Mouse (Mus musculus) kidney, embryonic 14.5 days (tissue): ENCODE results near the gene Ift46. TPM values are rescaled to one million over a fixed set of nuclear protein-coding genes. Genes with fewer than 3 reads are reported as not detected.

Experiments used
- ATAC-seq: fragments of 200-750 bp; cut with Nextera tagmentation; 2 replicates; pipeline ENCODE4 v1.8.0; 2017; ENCODE audit warnings: moderate number of reproducible peaks, mild to moderate bottlenecking, moderate TSS enrichment, moderate library complexity; ENCODE audit not compliant: low FRiP score, low TSS enrichment
- H3K27ac ChIP-seq: fragments of 300-500 bp; sonication (generic); 2 replicates; pipeline ENCODE4 v1.5.1; 2014; ENCODE audit warnings: low read depth, mild to moderate bottlenecking, low read length, moderate library complexity, mixed read lengths
- H3K27me3 ChIP-seq: fragments of 300-500 bp; sonication (generic); 2 replicates; pipeline ENCODE4 v1.6.1; 2014; ENCODE audit warnings: mild to moderate bottlenecking, low read length; ENCODE audit not compliant: control insufficient read depth, insufficient read depth
- H3K36me3 ChIP-seq: fragments of 300-500 bp; sonication (generic); 2 replicates; pipeline ENCODE4 v1.6.1; 2014; ENCODE audit warnings: low read length, mixed read lengths; ENCODE audit not compliant: control insufficient read depth, insufficient read depth
- H3K4me1 ChIP-seq: fragments of 300-500 bp; sonication (generic); 2 replicates; pipeline ENCODE4 v1.6.1; 2014; ENCODE audit warnings: low read length, mixed read lengths; ENCODE audit not compliant: control insufficient read depth, insufficient read depth
- H3K4me2 ChIP-seq: fragments of 300-500 bp; sonication (generic); replicated peaks from 2 replicates; pipeline ENCODE4 v1.6.1; 2014; ENCODE audit warnings: low read depth, mild to moderate bottlenecking, low read length
- H3K4me3 ChIP-seq: fragments of 300-500 bp; sonication (generic); 2 replicates; pipeline ENCODE4 v1.5.1; 2014; ENCODE audit warnings: mild to moderate bottlenecking, low read length
- H3K9ac ChIP-seq: fragments of 300-500 bp; sonication (generic); 2 replicates; pipeline ENCODE4 v1.6.1; 2014; ENCODE audit warnings: low read depth, mild to moderate bottlenecking, low read length, moderate library complexity
- H3K9me3 ChIP-seq: fragments of 300-500 bp; sonication (generic); 2 replicates; pipeline ENCODE4 v1.6.1; 2016; ENCODE audit warnings: low read length; ENCODE audit not compliant: control insufficient read depth
- WGBS: fragments of 180-500 bp; shearing (Covaris S2); extraction: QIAGEN DNeasy Blood & Tissue Kit; methylation state at CpG from one replicate; pipeline ENCODE4 v1.1.7; 2014; 5-methylcytosine and 5-hydroxymethylcytosine counted together
- polyA plus RNA-seq: library from polyadenylated mRNA; unstranded; fragments of >200 nt; fragmentation: Nextera tagmentation; extraction: Ambion mirVana; gene quantifications from 2 replicates; pipeline ENCODE4 v1.2.1, GENCODE M21; 2014

Ift46 gene
- polyA plus RNA-seq, 1 experiment from 2014 or later, result 122 TPM

DNA sequence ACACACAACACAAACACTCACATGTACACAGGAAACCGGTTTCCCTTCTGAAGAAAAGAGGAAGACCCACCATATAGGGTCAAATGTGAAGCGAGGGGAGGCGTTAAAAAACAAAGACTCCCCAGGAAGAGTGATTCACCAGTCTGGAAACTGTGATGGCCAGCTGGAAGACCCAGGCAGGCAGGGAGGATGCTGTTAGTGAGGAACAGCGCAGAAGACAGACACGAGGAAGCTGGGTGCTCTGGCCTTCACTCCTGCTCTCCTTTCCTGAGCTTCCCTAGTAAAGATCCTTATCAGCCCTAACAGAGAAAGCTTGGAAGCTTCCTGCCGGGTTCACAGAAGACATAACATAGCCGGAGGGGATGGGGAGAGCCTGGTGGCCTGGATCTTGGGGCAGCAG lies 44.7 kb upstream of the Ift46 start:
- ATAC-seq, result no peak
- 37% methylated on average over 7 of the region's 7 CpGs for WGBS
- peaks cover 29% of the 10 kb centered on the region for H3K4me1 ChIP-seq

DNA sequence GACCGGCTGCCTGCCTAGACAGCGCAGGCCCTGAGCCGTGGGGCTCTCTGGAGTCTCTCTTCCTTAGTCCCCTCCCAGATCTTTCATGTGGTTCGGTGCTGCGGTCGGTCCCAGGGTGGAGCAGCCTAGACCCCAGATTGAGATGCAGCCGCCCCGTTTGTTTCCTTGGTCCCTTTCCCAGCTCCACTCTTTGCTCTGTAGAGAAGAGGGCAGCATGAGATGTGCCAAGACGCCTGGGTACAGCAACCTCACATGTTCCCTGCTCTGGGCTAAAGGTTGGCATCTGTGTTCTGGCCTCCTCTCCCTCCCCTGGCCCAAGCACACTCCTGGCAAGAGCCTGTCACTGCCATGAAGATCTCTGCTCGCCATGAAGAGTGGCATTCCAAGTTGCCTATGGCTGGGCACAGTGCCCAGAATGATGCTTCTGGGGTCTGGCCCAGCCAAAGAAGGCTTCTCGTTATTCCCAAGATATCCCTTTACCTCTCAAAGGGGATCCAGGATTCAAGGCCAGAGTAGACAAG lies 44.1 kb upstream of the Ift46 start:
- Histone ChIP-seq H3K27ac (peak overlapping the region; percentile 69; the same call in 1 of the 2 replicates), H3K27me3 (no peaks in the 10 kb centered on the region), H3K36me3 (peaks cover 10% of the 10 kb centered on the region; the same call in 1 of the 2 replicates), H3K9ac (no peak overlapping the region), H3K4me2 (no peak overlapping the region), H3K4me3 (no peak overlapping the region), H3K4me1 (peaks cover 30% of the 10 kb centered on the region), H3K9me3 (no peaks in the 10 kb centered on the region)
- 70% methylated on average over 11 of the region's 11 CpGs for WGBS
- ATAC-seq, result no peak

More for the DNA sequence above, 44.7 kb upstream of the Ift46 start:
- H3K27ac ChIP-seq, result peak overlapping the region; percentile 69; the same call in 1 of the 2 replicates
- H3K4me2 ChIP-seq, result no peak overlapping the region
- no peak overlapping the region for H3K9ac ChIP-seq
- peaks cover 12% of the 10 kb centered on the region for H3K36me3 ChIP-seq
- H3K27me3 ChIP-seq, result no peaks in the 10 kb centered on the region
- no peak overlapping the region for H3K4me3 ChIP-seq
- H3K9me3 ChIP-seq, result no peaks in the 10 kb centered on the region

DNA sequence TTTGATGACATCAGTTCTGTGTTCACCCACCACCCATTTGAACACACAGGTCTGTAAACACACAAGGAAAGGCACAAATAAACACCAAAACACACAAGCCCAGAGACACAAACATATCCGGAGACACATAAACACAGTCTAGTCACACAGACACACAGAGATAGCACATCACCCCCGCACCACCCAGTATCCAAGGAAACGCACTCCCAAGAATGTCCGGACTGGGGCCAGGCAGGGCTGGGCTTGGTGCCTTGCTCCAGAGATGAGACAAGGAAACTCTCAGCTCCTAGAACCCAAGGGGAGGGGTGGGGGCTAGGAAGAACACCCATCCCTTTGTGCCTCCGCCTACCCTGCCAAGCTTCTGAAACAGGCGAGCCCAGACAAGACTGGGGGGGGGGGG lies 43.5 kb upstream of the Ift46 start:
- WGBS, result 80% methylated on average over 6 of the region's 6 CpGs
- Histone ChIP-seq H3K27ac (no peak overlapping the region), H3K36me3 (peaks cover 10% of the 10 kb centered on the region; the same call in 1 of the 2 replicates), H3K4me2 (no peak overlapping the region), H3K9me3 (no peaks in the 10 kb centered on the region), H3K9ac (no peak overlapping the region), H3K4me1 (peaks cover 30% of the 10 kb centered on the region), H3K27me3 (no peaks in the 10 kb centered on the region), H3K4me3 (no peak overlapping the region)
- ATAC-seq, result no peak

DNA sequence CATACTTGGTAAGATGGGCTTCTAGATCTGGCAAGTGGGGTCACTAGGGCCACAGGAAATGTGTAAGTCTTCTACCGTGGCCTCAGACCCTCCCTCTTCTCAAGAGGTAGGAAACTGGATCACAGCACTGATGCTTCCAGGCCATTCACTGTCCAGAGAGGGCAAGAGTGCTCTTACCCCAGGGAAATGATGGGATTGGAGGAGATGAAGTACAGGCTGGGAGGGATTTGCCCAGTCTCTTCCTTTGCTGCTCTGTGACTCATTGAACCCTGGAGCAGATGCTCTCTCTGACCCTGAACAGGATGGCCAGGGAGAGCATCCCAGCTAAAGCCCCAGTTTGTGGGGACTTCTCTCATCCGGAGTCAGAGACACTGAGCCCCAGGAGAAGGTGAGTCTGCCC lies 43.0 kb upstream of the Ift46 start:
- Histone ChIP-seq H3K36me3 (peaks cover 10% of the 10 kb centered on the region; the same call in 1 of the 2 replicates), H3K27ac (no peak overlapping the region), H3K4me1 (peaks cover 30% of the 10 kb centered on the region), H3K4me3 (no peak overlapping the region), H3K4me2 (no peak overlapping the region), H3K27me3 (no peaks in the 10 kb centered on the region), H3K9ac (no peak overlapping the region), H3K9me3 (no peaks in the 10 kb centered on the region)
- WGBS, result 43% methylated on average over 2 of the region's 2 CpGs
- no peak for ATAC-seq

DNA sequence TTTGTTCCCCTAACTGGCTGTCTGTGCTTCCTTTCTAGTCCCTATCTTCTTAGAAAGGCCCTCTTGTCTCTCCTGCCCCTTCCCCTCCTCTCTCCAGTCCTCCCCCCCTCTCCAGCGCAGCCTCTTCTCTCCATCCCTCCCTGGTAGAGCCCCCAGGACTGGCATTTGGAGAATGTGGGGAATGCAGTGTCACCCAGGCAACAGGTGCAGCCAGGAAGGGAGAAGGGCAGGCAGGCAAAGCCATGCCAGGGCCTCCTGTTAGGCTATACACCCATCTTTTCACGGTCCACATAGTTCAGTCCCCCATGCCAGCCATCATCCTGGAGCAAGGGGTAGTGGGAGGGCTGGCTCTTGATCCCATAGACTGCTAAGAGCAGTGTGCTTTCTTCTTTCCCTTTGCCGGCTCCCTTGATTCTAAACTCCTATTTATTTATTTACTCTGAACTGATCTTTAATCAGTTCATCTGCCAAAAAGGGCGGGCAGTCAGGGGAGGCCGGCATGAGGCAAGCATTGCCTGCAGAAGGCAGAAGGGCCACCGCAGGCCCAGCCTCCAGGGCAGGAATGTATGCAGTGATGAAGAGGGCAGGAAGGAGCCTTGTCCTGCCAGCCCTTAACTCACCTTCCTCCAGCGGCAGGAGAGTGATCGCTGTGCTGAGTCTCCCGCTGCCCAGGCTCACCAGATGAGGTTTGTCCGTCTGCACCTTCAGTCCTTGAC lies 41.1 kb upstream of the Ift46 start:
- WGBS, result 37% methylated on average over 10 of the region's 10 CpGs

DNA sequence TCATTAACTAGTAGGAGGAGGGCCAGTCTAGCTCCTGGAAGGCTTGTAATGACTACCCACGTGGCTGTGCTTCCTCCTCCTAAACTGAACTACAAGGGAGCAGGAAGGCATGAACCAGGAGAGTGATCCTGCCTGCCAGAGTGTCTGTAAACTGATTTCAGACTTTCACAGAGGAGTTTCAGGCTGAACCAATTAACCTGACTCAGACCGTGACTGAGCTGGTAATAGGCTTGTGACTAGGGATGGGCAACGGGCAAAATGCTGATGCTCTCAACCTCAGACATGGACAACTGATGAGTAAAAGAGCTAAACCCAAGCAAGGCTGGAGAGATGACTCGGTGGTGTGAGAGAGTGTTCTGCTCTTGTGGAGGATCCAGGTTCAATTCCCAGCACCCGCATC lies 40.3 kb upstream of the Ift46 start:
- Histone ChIP-seq H3K27ac (no peak overlapping the region), H3K9me3 (no peaks in the 10 kb centered on the region), H3K36me3 (peaks cover 10% of the 10 kb centered on the region; the same call in 1 of the 2 replicates), H3K4me2 (no peak overlapping the region), H3K27me3 (no peaks in the 10 kb centered on the region), H3K4me3 (no peak overlapping the region), H3K9ac (no peak overlapping the region), H3K4me1 (peaks cover 20% of the 10 kb centered on the region)
- ATAC-seq, result no peak
- WGBS, result 57% methylated on average over 5 of the region's 5 CpGs

More for the DNA sequence above, 41.1 kb upstream of the Ift46 start:
- Histone ChIP-seq H3K27me3 (no peaks in the 10 kb centered on the region), H3K4me2 (no peak overlapping the region), H3K36me3 (peaks cover 10% of the 10 kb centered on the region; the same call in 1 of the 2 replicates), H3K4me1 (peaks cover 20% of the 10 kb centered on the region), H3K9ac (no peak overlapping the region), H3K27ac (no peak overlapping the region; the same call in 1 of the 2 replicates), H3K9me3 (no peaks in the 10 kb centered on the region), H3K4me3 (no peak overlapping the region)
- peak; percentile 37; the same call in 1 of the 2 replicates for ATAC-seq

DNA sequence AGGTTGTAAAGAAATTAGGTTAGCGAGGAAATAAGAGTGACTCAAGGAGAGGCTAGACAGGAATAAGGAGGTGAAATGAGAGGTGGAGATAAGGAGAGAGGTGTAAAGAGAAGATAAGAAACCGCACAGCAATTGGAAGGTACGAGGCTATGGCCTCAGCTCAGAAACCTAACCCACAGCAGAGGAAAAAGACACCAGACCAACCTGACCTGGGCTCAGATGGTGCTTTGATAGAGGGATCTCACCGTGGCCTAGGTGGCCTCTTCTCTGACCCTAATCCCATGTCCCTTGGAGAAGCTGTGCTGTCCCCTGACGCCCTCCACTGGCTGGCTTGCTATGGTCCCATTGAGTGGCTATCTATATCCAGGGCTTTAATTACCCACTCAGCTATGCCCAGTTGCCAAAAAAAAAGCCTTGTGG lies 35.6 kb upstream of the Ift46 start:
- Histone ChIP-seq H3K9ac (no peak overlapping the region), H3K4me2 (no peak overlapping the region), H3K4me3 (no peak overlapping the region), H3K9me3 (no peaks in the 10 kb centered on the region), H3K27ac (no peak overlapping the region), H3K27me3 (no peaks in the 10 kb centered on the region), H3K4me1 (peaks cover 20% of the 10 kb centered on the region; the same call in 1 of the 2 replicates), H3K36me3 (no peaks in the 10 kb centered on the region)
- WGBS, result 76% methylated on average over 5 of the region's 5 CpGs
- no peak for ATAC-seq

DNA sequence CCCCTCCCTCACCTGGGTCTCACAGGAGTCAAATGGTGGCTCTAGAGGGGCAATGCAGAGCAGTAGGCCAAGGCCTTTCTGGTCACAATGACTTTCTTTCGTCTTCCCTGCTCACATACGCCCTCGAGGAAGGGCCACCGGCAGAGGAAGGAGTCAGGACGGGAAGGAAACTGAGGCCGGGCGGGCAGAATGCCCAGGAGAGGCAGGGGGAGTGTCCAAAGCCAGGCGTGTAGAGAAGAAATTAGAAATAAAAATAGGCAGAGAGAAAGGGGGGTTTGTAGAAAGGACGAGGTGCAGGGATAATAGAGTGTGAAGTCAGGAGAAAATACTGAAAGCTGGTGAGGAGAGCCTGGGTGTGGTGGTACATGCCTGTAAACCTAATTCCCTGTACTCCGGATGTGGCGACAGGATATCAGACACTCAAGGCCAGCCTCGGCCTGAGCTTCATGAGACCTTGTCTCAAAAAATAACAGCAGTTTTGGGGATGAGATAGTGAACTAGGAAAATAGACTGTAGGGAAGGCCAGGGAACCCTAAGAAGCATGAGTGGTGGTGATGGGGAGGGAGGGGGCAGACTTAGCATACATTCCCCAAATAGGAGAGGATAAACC lies 34.7 kb upstream of the Ift46 start:
- WGBS, result 60% methylated on average over 12 of the region's 12 CpGs
- ATAC-seq, result no peak
- Histone ChIP-seq H3K4me3 (peak overlapping the region; percentile 64; the same call in 1 of the 2 replicates), H3K36me3 (no peaks in the 10 kb centered on the region), H3K4me2 (peak overlapping the region; percentile 97), H3K27ac (peak overlapping the region; percentile 66), H3K9ac (no peak overlapping the region; the same call in 1 of the 2 replicates), H3K27me3 (no peaks in the 10 kb centered on the region), H3K9me3 (no peaks in the 10 kb centered on the region), H3K4me1 (peaks cover 22% of the 10 kb centered on the region; the same call in 1 of the 2 replicates)
